Mouse (Mus musculus) right cerebral cortex, postnatal 4 days (tissue): Measurements from ENCODE around the gene Itga7.

Experiments used
- DNase-seq: peaks from one replicate; pipeline ENCODE4 v3.0.0-alpha.2; 2022

Gene Itga7

GRCm38 (mm10) chr10:128912268-128912667 lies 21.4 kb upstream of the Itga7 start:
- DNase-seq: no peak

GRCm38 (mm10) chr10:128912791-128913190 lies 20.8 kb upstream of the Itga7 start:
- no peak for DNase-seq

- peak; percentile 96 for DNase-seq
Measured at GRCm38 (mm10) chr10:128913219-128913618, 20.4 kb upstream of the Itga7 start.

- DNase-seq: no peak
Measured at GRCm38 (mm10) chr10:128913696-128914095, 19.9 kb upstream of the Itga7 start.

GRCm38 (mm10) chr10:128915550-128915949 lies 18.1 kb upstream of the Itga7 start:
- no peak for DNase-seq

- no peak for DNase-seq
Measured at GRCm38 (mm10) chr10:128916665-128917064, 17.0 kb upstream of the Itga7 start.

- no peak for DNase-seq
Measured at GRCm38 (mm10) chr10:128917400-128917799, 16.2 kb upstream of the Itga7 start.

GRCm38 (mm10) chr10:128918246-128918645 lies 15.4 kb upstream of the Itga7 start:
- peak; percentile 55 for DNase-seq

GRCm38 (mm10) chr10:128919203-128919631 lies 14.4 kb upstream of the Itga7 start:
- DNase-seq: no peak

- DNase-seq: no peak
Measured at GRCm38 (mm10) chr10:128919966-128920365, 13.7 kb upstream of the Itga7 start.

- DNase-seq: no peak
Measured at GRCm38 (mm10) chr10:128920736-128921161, 12.9 kb upstream of the Itga7 start.

GRCm38 (mm10) chr10:128921251-128921650 lies 12.4 kb upstream of the Itga7 start:
- DNase-seq: no peak

GRCm38 (mm10) chr10:128921883-128922821 lies 11.5 kb upstream of the Itga7 start:
- no peak for DNase-seq

GRCm38 (mm10) chr10:128922822-128923012 lies 10.9 kb upstream of the Itga7 start, which contains the start of gene Rdh5:
Gene Rdh5 (minus strand): TSS chr10:128922888.
- no peak for DNase-seq

- peak; percentile 92 for DNase-seq
Measured at GRCm38 (mm10) chr10:128923013-128923691, 10.5 kb upstream of the Itga7 start.

- DNase-seq: no peak
Measured at GRCm38 (mm10) chr10:128923935-128924334, 9.7 kb upstream of the Itga7 start, which contains the start of gene Bloc1s1. Gene Bloc1s1 (minus strand): TSS chr10:128924035.

- DNase-seq: no peak
Measured at GRCm38 (mm10) chr10:128928356-128928755, 5.3 kb upstream of the Itga7 start.

GRCm38 (mm10) chr10:128929638-128930378 lies 3.8 kb upstream of the Itga7 start:
- peak; percentile 54 for DNase-seq

- DNase-seq: no peak
Measured at GRCm38 (mm10) chr10:128931441-128931840, 2.2 kb upstream of the Itga7 start.

GRCm38 (mm10) chr10:128933976-128934721 lies 531 bp downstream of the Itga7 start:
- no peak for DNase-seq

GRCm38 (mm10) chr10:128934997-128935787 lies 1.6 kb downstream of the Itga7 start:
- no peak for DNase-seq
